Mouse (Mus musculus) adrenal gland, adult 8-10 months (tissue): ENCODE data around the gene Olfr1307. TPM values are rescaled to one million over a fixed set of nuclear protein-coding genes. Genes with fewer than 3 reads are reported as not detected.

ENCODE experiments used
- DNase-seq: peaks from one replicate; pipeline ENCODE4 v3.0.0; 2022
- total RNA-seq, 4 experiments: library from RNA; stranded (reverse); gene quantifications; 2 replicates each; pipeline ENCODE4 v1.2.4; 2022

The Olfr1307 gene
- total RNA-seq: not detected

- no peak for DNase-seq
Measured at GRCm38 (mm10) chr2:111949340-111949739, at the start of gene Olfr1307. TSS of gene Olfr1307 (minus strand) at chr2:111949440.

- no peak for DNase-seq
Measured at GRCm38 (mm10) chr2:111990181-111990580, 40.9 kb upstream of the Olfr1307 start, which contains the start of gene Olfr1309. TSS of gene Olfr1309 (minus strand) at chr2:111990281.

GRCm38 (mm10) chr2:111964844-111965243 lies 15.6 kb upstream of the Olfr1307 start, which contains the start of gene Olfr1308:
TSS of gene Olfr1308 (minus strand) at chr2:111964944.
- DNase-seq: no peak

- no peak for DNase-seq
Measured at GRCm38 (mm10) chr2:111916171-111916570, 33.1 kb downstream of the Olfr1307 start, which contains the start of gene Olfr1306. TSS of gene Olfr1306 (minus strand) at chr2:111916271.

Other genes with a start within 250 kb of the Olfr1307 start
- gene Olfr1301, start 198.4 kb downstream of the Olfr1307 start, total RNA-seq: not detected
- gene Olfr1302, start 172.0 kb downstream of the Olfr1307 start, total RNA-seq: not detected
- not detected for gene Olfr1303, start 129.1 kb downstream of the Olfr1307 start, total RNA-seq
- gene Olfr1305, start 72.3 kb downstream of the Olfr1307 start, total RNA-seq: not detected
- not detected for gene Olfr1306, start 33.2 kb downstream of the Olfr1307 start, total RNA-seq
- not detected for gene Olfr1308, start 15.5 kb upstream of the Olfr1307 start, total RNA-seq
- not detected for gene Olfr1309, start 40.8 kb upstream of the Olfr1307 start, total RNA-seq
- gene Olfr1310, start 63.3 kb upstream of the Olfr1307 start, total RNA-seq: not detected
- gene Olfr1311, start 75.0 kb upstream of the Olfr1307 start, total RNA-seq: not detected
- gene Olfr1312, start 100.8 kb upstream of the Olfr1307 start, total RNA-seq: not detected
- not detected for gene Olfr1313, start 128.4 kb upstream of the Olfr1307 start, total RNA-seq
- not detected for gene Olfr1314, start 147.3 kb upstream of the Olfr1307 start, total RNA-seq
- gene Olfr1315-ps1, start 166.0 kb upstream of the Olfr1307 start, total RNA-seq: not detected
- not detected for gene Olfr1316, start 185.5 kb upstream of the Olfr1307 start, total RNA-seq
- gene Olfr1317, start 190.9 kb upstream of the Olfr1307 start, total RNA-seq: not detected
- not detected for gene Olfr1318, start 204.8 kb upstream of the Olfr1307 start, total RNA-seq